Mouse (Mus musculus): ENCODE results near the gene Tango2. TPM values are rescaled to one million over a fixed set of nuclear protein-coding genes. Genes with fewer than 3 reads are reported as not detected.
A peak's percentile ranks its signal among the peaks of the same experiment; 100 is the strongest.

Gene Tango2
- 100 to 1,000 TPM; 147 TPM for total RNA-seq (2021)

GRCm38 (mm10) chr16:18347931-18348600 lies at the start of gene Tango2, which contains the start of gene Arvcf:
Gene Tango2 (minus strand): TSS chr16:18348103.
Gene Arvcf (plus strand): TSS chr16:18348182.
- intact Hi-C loops (cut with DNase I), result loop anchor here (2.0 to 5.0 kb wide), 4 partner anchors 44 to 269 kb away; partner anchors contain the start of genes Comt, Gnb1l, Rtl10 and Txnrd2
- peak; percentile 79 for DNase-seq (ENCODE audit: low spot score)

GRCm38 (mm10) chr16:18396791-18397621 lies 49.1 kb upstream of the Tango2 start:
- DNase-seq (ENCODE audit: low spot score), result no peak
- intact Hi-C loops (cut with DNase I), result no loop called here

GRCm38 (mm10) chr16:18396201-18396600 lies 48.3 kb upstream of the Tango2 start:
- intact Hi-C loops (cut with DNase I), result no loop called here
- DNase-seq (ENCODE audit: low spot score), result no peak

GRCm38 (mm10) chr16:18395620-18396036 lies 47.7 kb upstream of the Tango2 start:
- intact Hi-C loops (cut with DNase I), result no loop called here
- DNase-seq (ENCODE audit: low spot score), result no peak

- no peak for DNase-seq (ENCODE audit: low spot score)
- intact Hi-C loops (cut with DNase I), result loop anchor here (5.0 kb wide), 1 partner anchor 48 kb away; the partner anchor contains the start of genes Arvcf and Tango2
Observed at GRCm38 (mm10) chr16:18394777-18395619, 47.1 kb upstream of the Tango2 start.

GRCm38 (mm10) chr16:18394056-18394455 lies 46.2 kb upstream of the Tango2 start:
- no peak for DNase-seq (ENCODE audit: low spot score)
- intact Hi-C loops (cut with DNase I), result loop anchor here (5.0 kb wide), 1 partner anchor 47 kb away; the partner anchor contains the start of genes Arvcf and Tango2

- no peak for DNase-seq (ENCODE audit: low spot score)
- intact Hi-C loops (cut with DNase I), result loop anchor here (5.0 kb wide), 1 partner anchor 46 kb away; the partner anchor contains the start of genes Arvcf and Tango2
Observed at GRCm38 (mm10) chr16:18393595-18393994, 45.7 kb upstream of the Tango2 start.

- DNase-seq (ENCODE audit: low spot score), result peak; percentile 84
- intact Hi-C loops (cut with DNase I), result loop anchor here (5.0 kb wide), 1 partner anchor 45 kb away; the partner anchor contains the start of genes Arvcf and Tango2
Observed at GRCm38 (mm10) chr16:18392469-18393426, 44.8 kb upstream of the Tango2 start.

- intact Hi-C loops (cut with DNase I), result loop anchor here (5.0 kb wide), 1 partner anchor 44 kb away; the partner anchor contains the start of genes Arvcf and Tango2
- no peak for DNase-seq (ENCODE audit: low spot score)
Observed at GRCm38 (mm10) chr16:18391728-18392127, 43.8 kb upstream of the Tango2 start.

GRCm38 (mm10) chr16:18391127-18391526 lies 43.2 kb upstream of the Tango2 start:
- intact Hi-C loops (cut with DNase I), result loop anchor here (5.0 kb wide), 1 partner anchor 44 kb away; the partner anchor contains the start of genes Arvcf and Tango2
- DNase-seq (ENCODE audit: low spot score), result no peak

- DNase-seq (ENCODE audit: low spot score), result no peak
- intact Hi-C loops (cut with DNase I), result loop anchor here (5.0 kb wide), 1 partner anchor 43 kb away; the partner anchor contains the start of genes Arvcf and Tango2
Observed at GRCm38 (mm10) chr16:18390399-18390798, 42.5 kb upstream of the Tango2 start.

GRCm38 (mm10) chr16:18388583-18389435 lies 40.9 kb upstream of the Tango2 start:
- intact Hi-C loops (cut with DNase I), result no loop called here

GRCm38 (mm10) chr16:18387704-18388582 lies 40.0 kb upstream of the Tango2 start:
- no peak for DNase-seq (ENCODE audit: low spot score)
- intact Hi-C loops (cut with DNase I), result no loop called here

More at GRCm38 (mm10) chr16:18388583-18389435, 40.9 kb upstream of the Tango2 start:
- no peak for DNase-seq (ENCODE audit: low spot score)

- intact Hi-C loops (cut with DNase I), result no loop called here
- DNase-seq (ENCODE audit: low spot score), result no peak
Observed at GRCm38 (mm10) chr16:18386972-18387371, 39.1 kb upstream of the Tango2 start.

- intact Hi-C loops (cut with DNase I), result no loop called here
- no peak for DNase-seq (ENCODE audit: low spot score)
Observed at GRCm38 (mm10) chr16:18386451-18386850, 38.5 kb upstream of the Tango2 start.

- intact Hi-C loops (cut with DNase I), result no loop called here
- DNase-seq (ENCODE audit: low spot score), result no peak
Observed at GRCm38 (mm10) chr16:18385411-18385810, 37.5 kb upstream of the Tango2 start.

All from heart, postnatal 25 days (tissue).